Mouse (Mus musculus) lung, adult 2 months (tissue): ENCODE results near the gene Timm17b. TPM values are rescaled to one million over a fixed set of nuclear protein-coding genes. Genes with fewer than 3 reads are reported as not detected.

ENCODE experiments used
- DNase-seq: peaks from one replicate; pipeline ENCODE4 v3.0.0; 2022
- H3K4me1 ChIP-seq: fragments of 200-500 bp; 2 replicates; pipeline ENCODE4 v1.6.1; 2011; ENCODE audit warnings: low read length; ENCODE audit not compliant: control insufficient read depth, insufficient read depth
- H3K4me3 ChIP-seq: fragments of 200-500 bp; replicated peaks from 2 replicates; pipeline ENCODE3; 2011; ENCODE audit warnings: low read depth, mild to moderate bottlenecking, control low read depth, low read length; ENCODE audit errors: extremely low read depth
- CTCF ChIP-seq: fragments of 200-500 bp; IDR thresholded peaks from 2 replicates; pipeline ENCODE4 v1.5.1; 2011; ENCODE audit warnings: mild to moderate bottlenecking, low read length, control low read depth; ENCODE audit not compliant: insufficient read depth
- POLR2A ChIP-seq: fragments of 200-500 bp; IDR thresholded peaks from 2 replicates; pipeline ENCODE4 v1.6.1; 2011; ENCODE audit warnings: low read depth, mild to moderate bottlenecking, control low read depth, low read length, borderline replicate concordance; ENCODE audit errors: extremely low read depth
- WGBS: fragments of 180-500 bp; shearing (Covaris S2); methylation state at CpG from one replicate; pipeline ENCODE4 v1.1.7; 2018; 5-methylcytosine and 5-hydroxymethylcytosine counted together
- polyA plus RNA-seq: library from polyadenylated mRNA; depleted of rRNA; stranded (reverse); fragments of >200 nt; gene quantifications from 2 replicates; pipeline ENCODE4 v1.2.3, GENCODE M21; 2012

Timm17b gene
- polyA plus RNA-seq, 1 experiment = 34.7 TPM

DNA sequence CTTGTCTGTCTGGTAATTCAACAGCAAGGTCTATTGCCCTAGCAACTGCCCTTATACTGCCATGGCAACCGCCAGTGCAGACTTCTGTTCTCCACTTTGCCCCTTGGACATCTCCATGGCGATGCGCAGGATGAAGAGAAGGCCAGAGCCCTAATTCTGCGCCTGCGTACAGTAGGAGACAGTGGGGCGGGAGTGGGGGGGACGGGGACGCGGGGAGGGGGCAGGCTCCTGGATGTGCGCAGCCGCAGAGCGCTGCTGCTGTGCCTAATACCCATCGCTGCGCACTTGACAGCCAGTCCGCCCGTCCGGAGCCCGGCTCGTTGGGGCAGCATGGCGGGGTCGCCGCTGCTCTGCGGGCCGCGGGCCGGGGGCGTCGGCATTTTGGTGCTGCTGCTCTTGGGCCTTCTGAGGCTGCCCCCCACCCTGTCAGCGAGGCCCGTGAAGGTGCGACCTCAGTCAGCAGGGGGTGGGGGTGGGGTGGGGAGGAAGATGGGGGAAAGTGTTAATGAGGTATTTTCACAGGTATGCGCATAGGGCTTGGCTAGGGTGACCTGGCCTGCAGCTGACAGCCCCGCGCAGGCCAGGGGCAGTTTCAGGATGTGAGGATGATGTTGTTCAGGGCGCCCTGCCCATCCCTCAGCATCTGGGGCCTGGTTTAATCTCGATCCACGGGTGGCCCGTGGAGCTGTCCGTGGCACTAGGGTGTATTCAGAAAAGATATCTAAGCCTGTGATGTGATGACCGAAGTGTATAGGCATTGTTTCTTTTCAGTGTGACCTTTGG is 20.6 kb downstream of the Timm17b start, which contains the start of gene Pcsk1n:
TSS of gene Pcsk1n (plus strand) at position 222 of the 783 bp plus-strand sequence.
- DNase-seq = no peak
- TF ChIP-seq CTCF (no peak), POLR2A (no peak)
- H3K4me3 ChIP-seq = no peak within 1 kb of the TSS
- H3K4me1 ChIP-seq = no peaks in the 10 kb centered on the region
- 23% methylated on average over 39 of the region's 40 CpGs for WGBS

DNA sequence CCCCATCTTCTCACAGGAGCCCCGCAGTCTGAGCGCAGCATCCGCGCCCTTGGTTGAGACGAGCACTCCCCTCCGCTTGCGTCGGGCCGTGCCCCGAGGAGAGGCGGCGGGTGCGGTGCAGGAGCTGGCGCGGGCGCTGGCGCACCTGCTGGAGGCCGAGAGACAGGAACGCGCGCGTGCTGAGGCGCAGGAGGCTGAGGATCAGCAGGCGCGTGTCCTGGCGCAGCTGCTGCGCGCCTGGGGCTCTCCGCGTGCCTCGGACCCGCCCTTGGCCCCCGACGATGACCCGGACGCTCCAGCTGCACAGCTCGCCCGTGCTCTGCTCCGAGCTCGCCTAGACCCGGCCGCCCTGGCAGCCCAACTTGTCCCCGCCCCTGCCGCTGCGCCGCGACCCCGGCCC is 22.9 kb downstream of the Timm17b start:
- Histone ChIP-seq H3K4me1 (no peaks in the 10 kb centered on the region), H3K4me3 (no peak overlapping the region)
- 21% methylated on average over 48 of the region's 48 CpGs for WGBS
- TF ChIP-seq POLR2A = no peak
- no peak for TF ChIP-seq CTCF
- DNase-seq = no peak

DNA sequence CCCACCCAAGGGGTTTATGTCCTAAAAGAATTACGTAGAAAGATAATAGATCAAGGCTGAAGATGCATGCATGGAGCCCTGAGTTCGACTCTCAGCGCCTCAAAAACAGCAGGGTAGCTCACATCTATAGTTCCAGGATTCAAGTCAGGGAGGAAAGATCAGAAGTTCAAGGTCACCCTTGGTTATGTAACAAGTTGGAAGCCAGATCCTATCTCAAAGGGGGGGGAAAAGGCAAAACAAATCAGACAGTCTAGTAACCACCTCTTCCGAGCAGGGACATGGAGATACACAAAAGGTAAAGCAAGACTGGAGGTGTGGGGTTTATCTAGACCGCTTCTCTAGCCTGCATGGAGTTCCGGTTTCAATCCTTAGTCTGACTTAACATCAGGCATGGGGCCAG is 27.1 kb downstream of the Timm17b start:
- no peak overlapping the region for H3K4me3 ChIP-seq
- 65% methylated on average over 6 of the region's 6 CpGs for WGBS
- TF ChIP-seq CTCF (no peak), POLR2A (no peak)
- DNase-seq = no peak
- H3K4me1 ChIP-seq = no peaks in the 10 kb centered on the region

DNA sequence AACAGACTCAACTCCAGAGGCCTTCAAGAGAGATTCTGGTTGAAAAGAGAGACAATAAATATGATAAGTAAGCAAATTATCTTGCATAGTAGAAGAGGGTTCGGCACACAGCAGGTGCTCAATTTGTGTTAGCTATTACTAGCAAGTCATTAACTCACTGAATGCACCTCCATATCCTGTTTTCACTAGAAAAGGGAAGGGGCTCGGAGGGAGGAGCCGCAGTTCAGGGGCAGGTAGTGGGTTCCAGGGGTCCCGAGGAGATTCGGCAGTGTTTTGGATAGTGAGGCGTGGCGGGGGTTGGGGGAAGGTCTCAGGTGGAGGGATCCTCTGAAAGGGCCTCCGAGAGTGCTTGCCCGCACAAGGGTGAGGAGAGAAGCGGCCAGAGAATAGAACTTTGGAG is 28.0 kb downstream of the Timm17b start:
- TF ChIP-seq POLR2A = no peak
- TF ChIP-seq CTCF = no peak
- DNase-seq = no peak
- no peaks in the 10 kb centered on the region for H3K4me1 ChIP-seq
- 31% methylated on average over 10 of the region's 10 CpGs for WGBS
- H3K4me3 ChIP-seq = no peak overlapping the region

DNA sequence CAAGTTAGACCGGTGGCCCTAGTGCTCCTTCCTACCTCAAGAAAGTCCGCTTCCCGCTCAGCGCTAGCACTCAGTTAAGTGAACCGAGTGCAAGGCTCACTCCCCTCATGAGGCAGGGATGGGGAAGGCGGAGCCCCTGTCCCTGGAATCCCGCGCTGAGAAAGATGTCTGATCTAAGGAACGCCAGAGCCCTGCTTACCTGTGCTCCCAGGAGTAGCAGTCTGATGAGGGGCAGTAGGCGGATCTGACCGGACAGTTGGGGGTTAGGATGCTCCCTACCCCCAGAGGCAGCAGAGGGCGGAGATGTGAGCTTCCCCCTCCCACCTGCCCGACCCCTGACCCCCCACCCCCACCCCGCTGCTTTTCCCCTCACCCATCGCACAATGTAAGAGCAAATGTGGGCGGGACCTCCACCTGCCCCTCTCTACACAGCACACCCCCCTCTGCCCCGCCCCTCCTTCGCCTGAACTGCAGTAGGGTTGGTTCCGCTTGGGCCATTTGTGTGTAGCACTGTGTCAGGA is 29.2 kb downstream of the Timm17b start, which contains the start of gene Eras:
TSS of gene Eras (minus strand) at position 338 of the 521 bp plus-strand sequence.
- no peak within 1 kb of the TSS for H3K4me3 ChIP-seq
- no peaks in the 10 kb centered on the region for H3K4me1 ChIP-seq
- 31% methylated on average over 19 of the region's 19 CpGs for WGBS
- TF ChIP-seq CTCF (no peak), POLR2A (no peak)
- DNase-seq = no peak

DNA sequence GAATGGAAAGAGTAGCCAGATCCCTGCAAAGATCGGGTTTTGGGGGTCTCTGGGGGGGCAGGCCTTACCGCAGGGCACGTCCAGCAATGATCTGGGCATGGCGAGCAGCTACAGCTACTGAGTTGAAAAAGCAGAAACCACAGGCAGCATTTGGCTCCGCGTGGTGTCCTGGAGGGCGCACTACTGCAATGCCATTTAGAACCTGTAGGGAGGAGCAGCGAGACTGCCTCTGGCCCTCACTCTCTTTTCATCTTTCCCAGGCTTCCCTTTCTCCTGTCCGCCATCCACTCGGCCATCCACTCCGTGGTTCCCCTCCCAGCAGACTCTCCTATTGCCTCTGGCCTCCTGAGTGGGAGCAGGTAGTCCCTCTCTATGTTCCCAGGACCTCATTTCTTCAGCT is 37.7 kb downstream of the Timm17b start:
- 50% methylated on average over 11 of the region's 11 CpGs for WGBS
- no peak for DNase-seq
- TF ChIP-seq POLR2A (no peak), CTCF (no peak)
- Histone ChIP-seq H3K4me1 (no peaks in the 10 kb centered on the region), H3K4me3 (no peak overlapping the region)

DNA sequence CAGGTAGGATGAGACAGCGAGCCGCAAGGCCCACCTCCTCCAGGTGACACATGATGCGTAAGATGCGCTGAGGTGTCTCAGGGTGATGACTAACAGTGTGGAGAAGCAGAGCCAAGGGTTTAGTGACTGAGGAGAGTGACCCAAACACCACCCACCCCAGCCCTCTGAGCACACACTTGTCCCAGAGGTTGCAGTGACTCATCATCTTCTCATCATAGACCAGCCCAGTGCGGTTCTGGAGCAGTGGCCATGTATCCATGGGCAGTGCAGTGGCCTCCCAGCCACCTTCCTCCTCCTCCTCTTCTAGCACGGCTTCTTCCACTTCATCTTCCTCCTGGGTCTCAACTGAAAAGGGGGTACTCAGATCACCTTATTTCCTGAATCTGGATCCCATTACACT is 38.5 kb downstream of the Timm17b start:
- no peaks in the 10 kb centered on the region for H3K4me1 ChIP-seq
- TF ChIP-seq CTCF (no peak), POLR2A (no peak)
- DNase-seq = no peak
- H3K4me3 ChIP-seq = no peak overlapping the region
- WGBS = 94% methylated on average over 6 of the region's 6 CpGs

DNA sequence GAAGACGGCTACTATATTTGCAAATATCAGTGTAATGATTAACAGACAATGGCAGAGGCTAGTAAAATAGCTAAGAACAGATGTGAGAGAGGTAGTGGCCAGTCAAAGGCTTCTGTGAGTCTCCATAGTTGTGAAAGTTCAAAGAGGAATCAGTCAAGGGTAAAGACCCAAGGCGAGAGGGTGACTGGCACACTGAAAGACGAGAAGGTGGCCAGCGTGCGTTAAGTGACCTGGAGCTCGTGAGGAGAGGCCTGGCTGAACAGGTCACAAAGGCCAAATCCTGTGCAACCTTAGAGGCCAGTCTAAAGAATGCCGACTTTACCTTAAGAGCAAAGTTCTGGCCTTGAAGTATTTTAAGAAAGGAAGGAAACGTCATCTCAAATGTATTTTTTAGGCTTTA is 46.5 kb downstream of the Timm17b start:
- Histone ChIP-seq H3K4me3 (no peak overlapping the region), H3K4me1 (no peaks in the 10 kb centered on the region)
- no peak for DNase-seq
- 81% methylated on average over 8 of the region's 8 CpGs for WGBS
- TF ChIP-seq CTCF = no peak

DNA sequence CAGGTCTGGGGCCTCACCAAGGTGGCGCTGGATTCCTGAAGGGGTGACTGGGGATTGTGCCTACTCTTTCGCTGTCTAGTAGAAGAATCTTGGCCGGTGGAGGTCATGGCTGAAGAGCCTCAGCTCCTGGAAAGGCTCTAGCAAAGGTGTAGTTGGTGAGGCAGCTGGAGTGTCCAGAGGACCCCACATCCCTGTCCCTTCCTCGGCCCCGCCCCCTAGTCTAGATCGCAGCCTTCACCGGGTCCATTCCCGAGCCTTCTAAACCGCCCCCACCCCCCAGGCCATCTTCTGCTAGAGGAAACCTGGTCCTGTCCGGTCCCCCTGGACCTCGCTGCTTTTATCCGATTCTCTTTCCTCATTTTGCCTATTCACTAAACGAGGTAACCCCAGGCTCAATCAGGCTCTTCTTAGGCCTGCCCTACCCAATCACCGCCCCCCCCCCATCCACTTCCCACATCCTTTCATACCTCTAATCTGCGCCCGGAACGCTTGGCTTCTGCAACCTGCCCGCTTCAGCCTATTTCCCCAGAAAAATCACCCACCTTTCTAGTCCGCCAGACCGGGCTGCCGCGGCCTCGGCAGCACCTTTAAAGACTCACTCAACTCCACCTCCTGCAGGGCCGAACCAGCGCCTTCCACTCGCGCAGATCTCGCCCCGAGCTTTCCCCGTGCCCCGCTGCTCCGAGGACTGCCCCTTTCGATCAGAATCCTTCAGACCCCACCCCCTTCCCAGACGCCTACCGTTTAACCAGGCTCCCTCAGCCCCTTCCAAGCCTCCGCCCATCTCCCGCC is 48.1 kb downstream of the Timm17b start, which contains the start of gene Hdac6:
TSS of gene Hdac6 (minus strand) at position 782 of the 792 bp plus-strand sequence.
- DNase-seq = no peak
- Histone ChIP-seq H3K4me1 (no peaks in the 10 kb centered on the region), H3K4me3 (peak within 1 kb of the TSS; percentile 80)
- peak; percentile 55; the same call in 1 of the 2 replicates for TF ChIP-seq POLR2A
- TF ChIP-seq CTCF = no peak
- WGBS = 37% methylated on average over 37 of the region's 37 CpGs

DNA sequence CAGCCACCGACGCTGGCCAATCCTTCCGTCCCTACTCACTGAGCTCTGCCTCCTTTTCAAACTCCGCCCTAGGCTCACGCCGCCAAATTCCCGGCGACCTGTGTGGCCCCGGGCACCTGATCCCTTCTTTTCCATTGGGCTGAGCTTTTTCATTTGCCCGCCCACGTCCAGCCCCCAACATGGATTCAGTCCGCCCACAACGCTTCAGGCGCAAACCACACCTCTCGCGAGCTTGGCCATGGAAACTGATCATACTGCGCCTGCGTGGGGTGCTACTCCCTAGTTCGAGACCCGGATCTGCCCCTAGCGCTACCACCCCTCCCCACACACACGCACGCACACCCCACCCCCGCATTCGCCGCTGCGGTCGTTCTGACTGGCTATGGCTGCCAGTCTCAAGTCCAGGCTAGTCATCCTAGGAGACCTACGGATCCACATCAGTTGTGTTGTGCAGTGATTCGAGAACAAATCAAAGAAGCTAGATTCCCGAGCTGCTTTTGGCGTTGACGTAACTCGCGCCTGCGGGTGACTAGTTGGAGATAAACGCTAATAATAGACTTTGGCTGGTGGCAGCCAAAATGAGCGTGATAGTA is 48.8 kb downstream of the Timm17b start:
- Histone ChIP-seq H3K4me3 (peak overlapping the region; percentile 80), H3K4me1 (no peaks in the 10 kb centered on the region)
- TF ChIP-seq CTCF (no peak), POLR2A (no peak)
- peak; percentile 88 for DNase-seq
- WGBS = 30% methylated on average over 38 of the region's 38 CpGs
